Mouse (Mus musculus): ENCODE data around the gene BC147527.
"Not testable (repeated sequence)": the region's sequence is repeated elsewhere in the genome, so short reads cannot be mapped to it uniquely, and the experiment has no call there.

BC147527 gene

GRCm38 (mm10) chr13:120299991-120300442 is at the start of gene BC147527:
BC147527 (plus strand) TSS chr13:120300392.
- peak; percentile 0 for DNase-seq (ENCODE audit: low read depth, low spot score)

GRCm38 (mm10) chr13:120251208-120251924 is 48.8 kb upstream of the BC147527 start:
- not testable (repeated sequence) for DNase-seq (ENCODE audit: low read depth, low spot score)

- not testable (repeated sequence) for DNase-seq (ENCODE audit: low read depth, low spot score)
These were observed 41.2 kb upstream of the BC147527 start for GRCm38 (mm10) chr13:120258817-120259658.

GRCm38 (mm10) chr13:120259718-120260117 is 40.5 kb upstream of the BC147527 start:
- DNase-seq (ENCODE audit: low read depth, low spot score) = not testable (repeated sequence)

- not testable (repeated sequence) for DNase-seq (ENCODE audit: low read depth, low spot score)
These were observed 37.3 kb upstream of the BC147527 start, which contains the start of gene AF067061 for GRCm38 (mm10) chr13:120262870-120263269. AF067061 (plus strand) TSS chr13:120263114.

- DNase-seq (ENCODE audit: low read depth, low spot score) = not testable (repeated sequence)
These were observed 22.4 kb upstream of the BC147527 start for GRCm38 (mm10) chr13:120277837-120278236.

- DNase-seq (ENCODE audit: low read depth, low spot score) = no peak
These were observed 21.4 kb upstream of the BC147527 start for GRCm38 (mm10) chr13:120278784-120279183.

GRCm38 (mm10) chr13:120299324-120299894 is 783 bp upstream of the BC147527 start:
- DNase-seq (ENCODE audit: low read depth, low spot score) = peak; percentile 0

GRCm38 (mm10) chr13:120300853-120301252 is 661 bp downstream of the BC147527 start:
- peak; percentile 0 for DNase-seq (ENCODE audit: low read depth, low spot score)

GRCm38 (mm10) chr13:120310749-120311148 is 10.6 kb downstream of the BC147527 start:
- DNase-seq (ENCODE audit: low read depth, low spot score) = peak; percentile 1

- DNase-seq (ENCODE audit: low read depth, low spot score) = peak; percentile 82
These were observed 13.4 kb downstream of the BC147527 start for GRCm38 (mm10) chr13:120313584-120313983.

- DNase-seq (ENCODE audit: low read depth, low spot score) = not testable (repeated sequence)
These were observed 16.4 kb downstream of the BC147527 start, which contains the start of gene Tcstv3 for GRCm38 (mm10) chr13:120316578-120316977. Tcstv3 (plus strand) TSS chr13:120316878.

- peak; percentile 1 for DNase-seq (ENCODE audit: low read depth, low spot score)
These were observed 20.0 kb downstream of the BC147527 start for GRCm38 (mm10) chr13:120320183-120320582.

- peak; percentile 2 for DNase-seq (ENCODE audit: low read depth, low spot score)
These were observed 20.5 kb downstream of the BC147527 start for GRCm38 (mm10) chr13:120320721-120321120.

Measured in ES-CJ7 (cell line).